Mouse (Mus musculus) ES-Bruce4 (cell line): ENCODE results near the gene Abca4. TPM values are rescaled to one million over a fixed set of nuclear protein-coding genes. Genes with fewer than 3 reads are reported as not detected.
A peak's percentile ranks its signal among the peaks of the same experiment; 100 is the strongest.

ENCODE experiments used
- H3K27ac ChIP-seq: 2 replicates; pipeline ENCODE4 v1.5.1; 2012; ENCODE audit warnings: low read length, inconsistent platforms; ENCODE audit not compliant: insufficient read depth
- H3K27me3 ChIP-seq: 2 replicates; pipeline ENCODE4 v1.6.1; 2012; ENCODE audit warnings: mild to moderate bottlenecking, low read length, inconsistent platforms; ENCODE audit not compliant: control insufficient read depth, poor library complexity, insufficient read depth, severe bottlenecking
- H3K36me3 ChIP-seq: 2 replicates; pipeline ENCODE4 v1.6.1; 2012; ENCODE audit warnings: inconsistent platforms, mild to moderate bottlenecking, low read length, moderate library complexity; ENCODE audit not compliant: control insufficient read depth, poor library complexity, insufficient read depth, severe bottlenecking
- H3K4me1 ChIP-seq: one replicate; pipeline ENCODE4 v1.8.1; 2011; ENCODE audit warnings: low read length; ENCODE audit not compliant: control insufficient read depth, insufficient read depth
- H3K4me3 ChIP-seq: 2 replicates; pipeline ENCODE4 v1.5.1; 2011; ENCODE audit warnings: low read depth, mild to moderate bottlenecking, low read length
- H3K9ac ChIP-seq: 2 replicates; pipeline ENCODE4 v1.6.1; 2012; ENCODE audit warnings: low read depth, mild to moderate bottlenecking, inconsistent platforms; ENCODE audit not compliant: poor library complexity, severe bottlenecking
- H3K9me3 ChIP-seq: replicated peaks from 2 replicates; pipeline ENCODE4 v1.6.1; 2012; ENCODE audit warnings: mild to moderate bottlenecking, low read length, inconsistent platforms; ENCODE audit not compliant: control insufficient read depth, poor library complexity, insufficient read depth, severe bottlenecking
- CTCF ChIP-seq: IDR thresholded peaks from one replicate; pipeline ENCODE4 v1.8.1; 2011; ENCODE audit warnings: low read depth, low read length
- EP300 ChIP-seq: IDR thresholded peaks from 2 replicates; pipeline ENCODE4 v1.6.1; 2011; ENCODE audit warnings: low read depth, low read length; ENCODE audit not compliant: insufficient read depth
- POLR2A ChIP-seq: IDR thresholded peaks from one replicate; pipeline ENCODE4 v1.8.1; 2011; ENCODE audit warnings: low read length; ENCODE audit not compliant: insufficient read depth
- polyA plus RNA-seq: library from polyadenylated mRNA; stranded (reverse); fragments of >200 nt; gene quantifications from 2 replicates; pipeline ENCODE4 v1.2.4, GENCODE M21; 2011; ENCODE audit warnings: low read depth; ENCODE audit not compliant: missing spikeins, insufficient read depth, insufficient read length

Abca4 gene
- polyA plus RNA-seq, 1 experiment = 0.81 TPM

DNA sequence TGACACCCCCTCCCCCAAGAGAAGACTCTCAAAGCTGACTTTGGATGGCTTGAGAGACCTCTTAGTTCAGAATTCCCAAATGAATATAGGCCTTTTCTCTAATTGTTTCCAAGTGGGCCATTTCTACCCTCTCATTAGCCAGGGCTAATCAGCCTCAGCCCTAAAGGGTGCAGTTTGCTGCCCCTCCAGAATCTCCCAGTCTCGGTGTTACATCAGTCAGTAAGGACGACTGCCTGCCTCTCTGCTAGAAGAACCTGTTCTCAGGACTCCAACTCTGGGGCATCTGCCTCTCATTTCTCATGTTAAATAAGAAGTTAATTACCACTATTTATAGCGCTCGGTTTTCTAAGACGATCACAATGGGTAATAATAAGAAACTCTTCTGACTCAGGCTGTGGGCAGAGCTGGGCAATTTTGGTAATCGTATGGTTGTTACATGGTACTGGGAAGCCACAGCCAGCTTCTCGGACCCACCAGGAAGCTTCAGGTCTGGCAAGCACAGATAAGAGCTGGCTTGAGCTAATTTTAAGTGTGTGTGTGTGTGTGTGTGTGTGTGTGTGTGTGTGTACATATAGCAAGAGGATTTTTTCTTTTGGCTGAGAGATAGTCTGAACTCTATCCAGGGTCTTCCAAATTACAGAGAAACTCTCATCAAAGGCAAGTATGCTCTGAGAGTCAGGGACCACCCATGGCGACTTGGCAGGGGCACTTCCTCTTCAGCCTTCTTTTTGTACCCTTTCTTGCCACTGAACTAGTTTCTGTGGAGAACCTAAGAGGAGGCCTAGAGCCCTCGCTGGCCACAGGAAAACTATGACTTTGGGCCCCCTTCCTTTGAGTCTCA is 67.1 kb downstream of the Abca4 start:
- Histone ChIP-seq H3K36me3 (no peaks in the 10 kb centered on the region), H3K9me3 (no peaks in the 10 kb centered on the region), H3K4me1 (peaks cover 2% of the 10 kb centered on the region), H3K9ac (no peak overlapping the region), H3K4me3 (no peak overlapping the region), H3K27ac (no peak overlapping the region), H3K27me3 (no peaks in the 10 kb centered on the region)
- TF ChIP-seq POLR2A (no peak), CTCF (no peak), EP300 (no peak)

DNA sequence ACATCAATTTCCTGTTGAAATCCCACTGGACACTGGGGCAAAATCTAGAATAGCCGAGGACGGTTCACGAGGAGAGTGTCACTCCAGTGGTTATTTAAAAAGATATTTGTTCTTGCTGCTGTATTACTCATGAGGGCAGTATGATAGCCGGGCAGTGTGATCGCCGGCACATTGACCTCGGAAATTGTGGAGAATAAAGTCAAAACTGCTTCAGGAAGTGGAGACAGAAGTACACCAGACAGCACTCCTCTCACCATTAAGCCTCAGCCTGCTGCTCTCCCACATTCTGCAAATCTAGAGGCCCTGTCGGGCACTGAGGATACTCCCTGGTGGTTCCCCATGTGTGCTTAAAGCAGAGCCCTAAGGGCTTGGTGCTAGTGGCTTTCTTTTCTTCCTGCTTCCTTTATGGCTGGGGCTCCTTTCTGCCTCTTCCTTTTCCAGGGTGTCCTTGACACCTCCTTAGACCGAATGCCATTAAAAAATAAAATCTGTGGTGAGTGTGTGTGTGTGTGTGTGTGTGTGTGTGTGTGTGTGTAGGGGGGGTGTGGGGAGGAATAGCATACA is 74.5 kb downstream of the Abca4 start:
- no peak overlapping the region for H3K9ac ChIP-seq
- H3K4me1 ChIP-seq = no peaks in the 10 kb centered on the region
- no peaks in the 10 kb centered on the region for H3K36me3 ChIP-seq
- no peak overlapping the region for H3K4me3 ChIP-seq
- no peaks in the 10 kb centered on the region for H3K9me3 ChIP-seq
- H3K27me3 ChIP-seq = no peaks in the 10 kb centered on the region
- no peak overlapping the region for H3K27ac ChIP-seq
- no peak for TF ChIP-seq POLR2A
- no peak for TF ChIP-seq EP300
- TF ChIP-seq CTCF = no peak

DNA sequence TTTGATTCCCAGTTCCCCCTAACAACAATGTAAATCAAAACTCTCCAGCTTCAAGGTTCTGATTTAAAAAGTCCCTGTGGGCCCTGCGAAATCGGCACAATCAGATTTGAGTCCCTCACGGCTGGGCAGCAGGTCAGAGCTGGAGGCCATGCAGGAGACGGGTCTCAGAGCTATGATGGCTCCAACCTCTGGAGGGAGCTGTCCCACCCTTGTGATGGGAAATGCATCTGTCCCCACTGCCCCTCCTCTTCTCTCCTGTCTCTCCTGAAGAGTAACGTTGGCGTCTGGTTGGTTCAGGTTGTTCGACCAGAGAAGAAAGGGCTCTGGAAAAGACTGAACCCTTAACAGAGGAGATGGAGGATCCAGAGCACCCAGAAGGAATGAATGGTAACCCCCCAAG is 75.5 kb downstream of the Abca4 start:
- Histone ChIP-seq H3K36me3 (no peaks in the 10 kb centered on the region), H3K27me3 (no peaks in the 10 kb centered on the region), H3K9ac (no peak overlapping the region), H3K9me3 (no peaks in the 10 kb centered on the region), H3K27ac (no peak overlapping the region), H3K4me3 (no peak overlapping the region), H3K4me1 (no peaks in the 10 kb centered on the region)
- TF ChIP-seq EP300 = no peak
- TF ChIP-seq CTCF = peak; percentile 68

GRCm38 (mm10) chr3:122120217-122120616 is 76.0 kb downstream of the Abca4 start:
- Histone ChIP-seq H3K9ac (no peak overlapping the region), H3K4me1 (no peaks in the 10 kb centered on the region), H3K27ac (no peak overlapping the region), H3K4me3 (no peak overlapping the region), H3K36me3 (no peaks in the 10 kb centered on the region), H3K27me3 (no peaks in the 10 kb centered on the region), H3K9me3 (no peaks in the 10 kb centered on the region)
- TF ChIP-seq EP300 = no peak
- no peak for TF ChIP-seq CTCF
- no peak for TF ChIP-seq POLR2A

- H3K27me3 ChIP-seq = no peaks in the 10 kb centered on the region
- peak overlapping the region; percentile 18; the same call in 1 of the 2 replicates for H3K27ac ChIP-seq
- no peaks in the 10 kb centered on the region for H3K4me1 ChIP-seq
- H3K9ac ChIP-seq = no peak overlapping the region
- no peaks in the 10 kb centered on the region for H3K36me3 ChIP-seq
- H3K4me3 ChIP-seq = no peak overlapping the region
- TF ChIP-seq EP300 = peak; percentile 83
- TF ChIP-seq CTCF = peak; percentile 76
- no peak for TF ChIP-seq POLR2A
- no peaks in the 10 kb centered on the region for H3K9me3 ChIP-seq
Observed at GRCm38 (mm10) chr3:122122127-122122663, 78.0 kb downstream of the Abca4 start.

- Histone ChIP-seq H3K36me3 (no peaks in the 10 kb centered on the region), H3K9ac (no peak overlapping the region), H3K9me3 (no peaks in the 10 kb centered on the region), H3K27me3 (no peaks in the 10 kb centered on the region), H3K27ac (no peak overlapping the region), H3K4me3 (no peak overlapping the region), H3K4me1 (no peaks in the 10 kb centered on the region)
- TF ChIP-seq EP300 (no peak), POLR2A (no peak), CTCF (no peak)
Observed at GRCm38 (mm10) chr3:122122838-122123237, 78.6 kb downstream of the Abca4 start.
